Mouse (Mus musculus): Measurements from ENCODE around the gene Tcte3.
"Not testable (repeated sequence)": the region's sequence is repeated elsewhere in the genome, so short reads cannot be mapped to it uniquely, and the experiment has no call there.

The Tcte3 gene

DNA sequence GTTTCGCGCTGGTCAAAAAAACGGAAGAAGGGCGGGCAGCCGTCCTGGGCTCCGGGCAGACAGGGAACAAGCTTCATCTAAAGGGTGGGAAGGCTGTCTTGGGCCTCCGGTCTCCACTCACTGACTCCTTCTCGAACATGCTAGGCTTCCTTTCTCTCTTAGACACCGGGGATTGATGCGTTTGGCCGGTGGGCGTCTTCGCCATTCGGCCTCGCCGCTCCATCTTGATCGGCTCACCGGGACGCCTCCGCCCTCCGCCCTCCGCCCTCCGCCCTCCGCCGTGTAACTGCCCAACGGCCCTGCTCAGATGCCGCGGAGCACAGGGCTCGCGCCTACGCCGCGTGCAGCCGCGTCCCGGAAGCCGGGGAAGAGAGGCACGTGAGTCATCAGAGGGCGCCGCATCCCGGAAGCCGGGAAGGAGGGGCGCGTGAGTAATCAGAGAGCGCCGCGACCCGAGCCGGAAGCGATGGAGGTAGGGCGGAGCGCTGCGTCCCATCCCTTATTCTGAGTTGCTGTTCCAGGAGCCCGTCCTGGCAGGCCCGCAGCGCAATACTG, at the start of gene Tcte3, which contains the start of the genes Ermard and Gm3448:
TSS of gene Tcte3 (minus strand) at position 314 of the 555 bp plus-strand sequence.
TSS of gene Ermard (plus strand) at position 34 of the 555 bp plus-strand sequence.
TSS of gene Gm3448 (minus strand) at position 363 of the 555 bp plus-strand sequence.
- DNase-seq (ENCODE audit: low read depth, low spot score): not testable (repeated sequence)

DNA sequence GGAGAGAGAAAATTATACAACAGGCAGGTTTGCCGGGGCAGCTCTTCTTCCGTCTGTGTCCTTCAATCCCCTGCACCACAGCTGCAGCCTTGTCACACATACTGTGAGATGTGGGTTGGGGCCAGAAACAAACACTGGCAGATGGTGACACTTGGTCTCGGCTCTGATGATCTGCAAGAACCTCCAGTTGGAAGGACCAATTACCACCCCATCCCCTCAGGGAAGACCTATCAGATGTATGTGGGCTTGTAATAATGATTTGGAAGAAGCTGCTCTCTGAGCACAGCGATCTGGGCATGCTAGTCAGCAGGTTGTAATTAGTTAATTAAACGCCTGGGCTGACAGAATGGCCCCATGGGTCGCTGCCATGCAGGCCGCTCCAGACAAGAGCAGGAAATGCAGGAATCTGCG, 47.3 kb upstream of the Tcte3 start:
- DNase-seq (ENCODE audit: low read depth, low spot score): peak; percentile 12

DNA sequence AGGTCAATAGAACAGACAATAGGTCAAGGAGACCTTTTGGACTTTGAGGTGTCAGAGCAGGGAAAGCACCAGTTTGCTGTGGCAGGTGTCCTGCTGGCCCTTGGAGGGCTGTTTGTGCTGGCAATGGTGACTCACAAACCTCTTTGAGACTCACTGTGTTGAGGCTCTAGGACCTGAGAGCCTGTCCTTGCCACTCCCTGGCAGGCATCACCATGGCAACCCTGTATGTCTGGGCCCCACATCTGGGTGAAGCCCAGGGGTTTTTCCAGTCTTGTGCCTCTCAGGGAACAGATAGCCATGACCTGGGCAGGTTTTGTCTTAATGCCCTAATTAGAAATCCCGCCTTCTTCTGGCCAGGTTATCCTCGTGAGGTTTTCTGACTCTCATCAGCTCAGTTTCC, 46.9 kb upstream of the Tcte3 start:
- no peak for DNase-seq (ENCODE audit: low read depth, low spot score)

DNA sequence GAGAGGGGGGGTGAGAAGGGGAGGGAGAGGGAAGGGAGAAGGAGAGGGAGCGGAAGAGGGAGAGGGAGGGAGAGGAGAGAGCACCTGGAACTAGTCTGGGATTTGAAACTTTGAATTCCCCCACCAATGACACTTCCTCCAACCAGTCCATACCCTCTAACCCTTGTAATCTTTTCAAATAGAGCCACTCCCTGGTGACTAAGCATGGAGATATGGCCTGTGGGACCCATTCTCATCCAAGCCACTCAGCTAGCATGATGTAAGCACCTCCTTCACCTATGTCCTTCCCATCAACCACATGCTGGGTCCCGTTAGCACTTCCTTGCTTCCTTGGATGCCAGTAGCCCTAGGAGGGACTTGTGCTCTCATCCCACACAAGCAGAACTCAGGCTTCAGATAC, 43.7 kb upstream of the Tcte3 start:
- no peak for DNase-seq (ENCODE audit: low read depth, low spot score)

DNA sequence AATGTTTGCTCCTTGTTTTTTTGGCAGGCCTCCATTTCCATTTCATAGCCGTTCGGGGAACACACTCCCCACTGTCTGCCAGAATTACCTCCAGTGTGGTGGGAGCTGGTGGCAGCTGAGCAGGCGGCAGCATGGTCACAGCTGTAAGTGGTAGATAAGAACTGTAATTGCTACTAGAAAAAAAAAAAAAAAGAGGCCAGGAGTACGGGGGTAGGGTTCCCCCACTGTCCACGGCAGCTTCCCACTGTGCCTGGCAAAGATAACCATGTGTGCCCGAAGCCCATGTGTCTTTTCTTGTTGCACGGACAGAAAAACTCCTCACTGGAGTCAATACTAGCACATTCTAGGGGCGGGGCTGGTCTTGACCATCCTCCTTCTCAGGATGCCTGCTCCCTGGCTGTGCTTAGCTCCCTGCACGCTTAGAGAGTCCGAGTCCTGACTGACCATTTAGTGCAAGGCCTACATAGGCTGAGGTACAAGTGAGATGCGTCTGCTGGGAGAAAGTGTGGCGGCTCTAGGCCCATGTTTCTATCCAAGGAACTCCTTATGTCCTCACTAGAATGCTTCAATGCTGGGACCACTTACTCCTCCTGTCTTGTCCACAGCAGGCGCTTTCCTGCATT, 43.0 kb upstream of the Tcte3 start:
- DNase-seq (ENCODE audit: low read depth, low spot score): no peak

DNA sequence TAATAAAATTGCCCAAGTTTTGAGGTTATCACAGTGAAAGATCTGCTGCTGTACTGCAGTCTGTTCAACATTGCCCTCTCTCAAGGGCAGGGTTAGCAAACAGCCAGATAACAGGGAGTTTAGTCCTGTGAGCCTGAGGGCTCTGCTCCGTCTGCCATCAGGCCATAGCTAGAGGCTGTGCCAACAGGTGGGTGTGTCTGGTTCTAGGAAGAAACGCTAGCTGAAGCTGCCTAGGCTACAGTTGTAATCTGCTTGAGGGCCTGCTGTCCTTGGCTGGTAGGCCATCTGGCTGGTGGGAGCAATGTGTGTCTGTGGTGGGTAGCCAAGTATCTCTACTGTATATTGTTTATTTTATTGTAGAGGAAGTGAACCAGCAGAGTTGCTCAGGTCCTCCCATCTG, 36.2 kb upstream of the Tcte3 start:
- no peak for DNase-seq (ENCODE audit: low read depth, low spot score)

DNA sequence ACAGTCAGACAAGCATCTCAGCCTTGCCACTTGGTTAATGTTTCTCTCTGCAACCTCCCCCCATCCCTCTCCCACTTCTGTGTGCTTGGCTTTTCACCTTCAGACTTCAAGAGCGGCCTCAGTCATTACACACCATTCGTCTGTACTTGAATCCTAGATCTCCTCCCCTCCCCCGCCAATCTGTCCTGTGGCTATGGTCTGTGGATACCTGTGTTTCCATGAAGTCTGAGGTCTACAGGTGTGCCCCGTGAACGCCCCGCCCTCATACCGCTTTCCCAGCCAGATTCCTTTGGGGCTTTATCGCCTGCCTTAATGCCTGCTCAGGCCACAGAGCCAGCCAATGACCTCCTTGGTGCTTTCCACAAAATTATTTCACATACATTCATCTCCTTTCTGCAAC, 33.7 kb upstream of the Tcte3 start:
- DNase-seq (ENCODE audit: low read depth, low spot score): no peak

DNA sequence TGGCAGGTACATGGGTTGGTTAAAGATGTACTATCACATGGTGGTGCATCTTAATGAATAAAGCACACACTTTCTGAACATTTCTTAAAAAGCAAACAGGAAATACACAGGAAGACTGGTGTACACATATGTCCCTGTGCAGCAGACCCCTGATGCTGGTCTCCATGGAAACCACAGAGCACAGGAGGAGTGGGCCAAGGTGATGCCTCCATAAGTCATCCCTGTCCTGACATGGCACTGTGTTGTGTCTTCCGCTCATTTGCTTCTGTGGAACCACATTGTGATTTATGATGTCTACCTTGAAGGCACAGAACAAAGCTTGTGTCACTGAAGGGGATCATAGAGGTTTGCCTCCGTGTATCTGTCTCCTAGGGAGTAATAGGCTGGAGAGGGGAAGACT, 30.9 kb upstream of the Tcte3 start:
- no peak for DNase-seq (ENCODE audit: low read depth, low spot score)

DNA sequence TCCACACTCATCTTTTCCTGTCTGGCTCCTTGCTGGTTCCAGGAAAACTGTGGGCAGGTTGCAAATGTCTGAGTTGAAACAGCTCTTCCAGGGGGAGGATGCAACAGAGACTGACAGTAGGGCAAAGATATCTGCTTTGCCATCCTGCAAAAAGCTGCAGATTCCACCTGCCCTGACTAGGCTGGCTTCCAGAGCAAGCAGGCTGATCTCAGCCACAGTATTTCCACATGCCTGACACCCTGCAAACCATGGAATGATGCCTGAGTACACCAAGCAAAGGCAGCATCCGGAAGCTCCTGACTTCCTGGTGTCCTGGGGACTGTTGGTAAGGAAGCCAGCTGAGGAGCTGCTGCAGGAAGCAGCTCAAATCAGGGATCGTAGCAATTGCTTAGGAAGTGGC, 27.8 kb upstream of the Tcte3 start:
- DNase-seq (ENCODE audit: low read depth, low spot score): no peak

DNA sequence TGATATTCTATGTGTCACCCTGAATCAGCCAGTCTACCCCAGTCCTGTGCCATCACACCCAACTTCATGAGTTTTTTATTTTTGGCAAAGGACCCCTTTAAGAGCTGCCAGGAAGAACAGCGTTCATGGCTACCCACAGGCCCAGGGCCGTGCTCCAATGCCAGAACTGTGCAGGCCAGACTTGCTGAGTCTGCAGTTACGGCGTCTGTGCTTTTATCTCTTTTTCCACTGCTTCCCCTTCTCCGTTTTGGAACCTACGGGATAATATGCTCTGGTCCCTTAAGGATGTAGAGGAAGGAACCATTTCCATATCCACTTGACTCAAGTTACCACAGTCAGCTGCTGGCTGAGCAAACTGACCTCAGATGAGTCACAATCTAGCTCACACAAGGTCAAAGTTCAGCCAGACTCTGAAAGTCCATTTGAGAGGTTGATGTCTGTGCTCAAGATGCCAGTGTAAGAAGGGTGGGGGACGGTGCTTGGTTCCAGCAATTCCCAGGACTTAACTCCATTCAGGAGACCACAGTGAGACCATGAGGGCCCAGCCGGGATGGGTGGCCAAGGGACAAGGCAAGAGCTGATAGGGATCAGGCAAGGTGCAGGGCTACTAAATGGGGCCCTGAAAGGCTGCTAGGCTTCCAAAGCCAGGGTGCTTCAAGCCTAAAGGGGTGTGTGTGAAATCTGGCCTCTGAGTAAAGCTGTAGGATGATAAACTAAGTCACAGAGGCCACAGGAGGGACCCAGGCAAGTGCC, 26.9 kb upstream of the Tcte3 start:
- no peak for DNase-seq (ENCODE audit: low read depth, low spot score)

DNA sequence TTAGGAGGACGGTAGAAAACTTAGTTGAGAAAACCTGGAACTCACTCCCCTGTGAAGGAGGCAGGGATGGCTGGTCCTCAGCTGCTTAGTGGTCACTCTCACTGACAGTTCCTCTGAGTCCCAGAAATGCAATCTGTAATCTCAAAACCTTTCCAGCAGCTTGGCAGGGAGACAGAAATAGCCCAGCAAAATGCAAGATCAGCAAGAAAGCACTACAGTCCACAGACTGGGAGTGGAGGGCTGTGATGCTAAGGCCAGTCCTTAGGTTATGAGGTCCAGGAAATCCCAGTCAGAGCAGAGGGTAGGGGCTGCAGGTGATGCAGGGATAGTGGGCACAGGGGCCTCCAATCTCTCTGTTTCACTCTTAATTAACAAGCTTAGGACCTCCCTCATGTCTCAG, 25.6 kb upstream of the Tcte3 start:
- no peak for DNase-seq (ENCODE audit: low read depth, low spot score)

DNA sequence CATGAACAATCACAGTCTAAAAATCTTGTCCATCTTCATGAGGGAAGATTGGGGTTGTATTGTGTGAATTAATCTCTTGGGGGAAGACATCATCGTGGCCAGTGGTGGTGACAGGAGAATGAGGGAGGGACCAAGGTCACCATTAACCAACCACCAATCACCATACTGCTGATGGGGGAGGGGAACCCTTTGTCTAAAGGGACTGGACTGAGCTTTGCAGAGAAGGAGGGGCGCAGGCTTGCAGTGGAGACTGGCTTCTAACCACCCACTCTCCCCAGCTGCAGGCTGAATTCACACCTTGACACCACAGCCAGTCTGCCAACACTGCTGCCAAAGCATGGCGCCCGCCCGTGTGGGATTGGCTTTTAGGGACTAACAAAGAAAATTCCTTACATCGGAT, 24.8 kb upstream of the Tcte3 start:
- DNase-seq (ENCODE audit: low read depth, low spot score): peak; percentile 49

DNA sequence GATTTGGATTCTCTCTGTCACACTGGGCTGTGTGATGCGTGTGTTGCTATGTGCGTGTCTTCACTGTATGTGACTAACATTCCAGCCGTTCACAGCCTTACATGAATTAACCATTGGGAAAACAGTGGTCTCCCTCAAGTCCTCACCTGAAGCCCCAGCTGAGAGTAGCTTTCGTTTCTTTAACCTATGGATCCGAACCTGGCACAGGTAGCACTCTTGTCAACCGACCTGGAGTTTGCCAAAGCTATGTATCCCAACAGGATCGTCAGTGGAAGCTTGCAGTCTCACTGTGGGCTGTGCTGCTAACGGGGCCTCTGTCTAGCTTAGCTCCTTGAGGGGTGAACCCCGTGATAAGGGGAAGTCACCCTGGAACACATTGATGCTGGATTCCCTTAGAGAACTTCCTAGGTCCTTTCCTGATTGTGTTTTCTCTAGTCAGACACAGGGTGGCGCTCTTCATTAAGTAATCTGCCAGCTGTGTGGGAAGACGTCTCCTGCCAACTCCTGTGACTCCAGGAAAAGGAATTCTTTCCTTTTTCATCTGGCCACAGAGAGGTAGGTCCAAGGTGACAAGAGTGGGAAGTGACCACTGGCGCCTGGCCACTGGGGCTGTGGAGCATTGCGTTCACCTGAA, 24.2 kb upstream of the Tcte3 start:
- DNase-seq (ENCODE audit: low read depth, low spot score): peak; percentile 81

DNA sequence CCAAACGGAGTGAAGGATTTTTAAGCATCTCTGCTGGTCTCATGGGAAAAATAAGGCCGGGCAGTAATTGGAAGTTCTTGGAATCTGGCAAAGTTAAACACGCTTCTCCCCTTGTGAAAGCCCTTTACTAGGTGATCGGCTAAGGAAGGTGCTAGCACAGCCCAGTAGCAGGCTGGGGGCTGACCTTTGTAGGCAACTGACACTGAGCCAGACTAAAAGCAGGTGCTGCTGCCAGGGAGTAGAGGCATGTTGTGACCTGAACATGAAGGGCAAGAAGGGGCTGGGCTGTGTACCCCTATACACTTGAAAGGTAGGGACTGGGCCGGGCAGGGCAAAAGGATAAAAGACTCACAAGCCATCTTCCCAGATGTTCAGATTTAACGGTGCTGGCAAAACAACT, 19.1 kb upstream of the Tcte3 start:
- DNase-seq (ENCODE audit: low read depth, low spot score): no peak

DNA sequence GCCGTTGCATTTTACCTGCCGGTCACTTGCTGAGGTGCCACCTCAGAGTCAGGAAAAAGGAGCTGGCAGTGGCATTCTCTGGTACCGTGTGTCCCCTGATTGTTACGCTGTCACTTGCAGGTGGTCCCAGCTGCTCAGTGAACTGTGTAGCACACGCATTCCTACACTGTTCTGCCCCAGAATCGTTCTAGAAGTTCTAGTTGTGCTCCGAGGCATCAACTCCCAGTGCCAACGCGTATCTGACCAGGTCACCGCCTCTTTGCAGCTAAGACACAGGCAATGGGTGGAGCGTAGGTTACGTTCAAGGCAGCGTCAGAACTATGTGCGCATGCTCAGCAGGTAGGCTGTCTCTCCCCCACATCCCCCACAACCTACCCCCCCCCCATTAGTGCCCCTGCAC, 18.4 kb upstream of the Tcte3 start:
- DNase-seq (ENCODE audit: low read depth, low spot score): no peak

DNA sequence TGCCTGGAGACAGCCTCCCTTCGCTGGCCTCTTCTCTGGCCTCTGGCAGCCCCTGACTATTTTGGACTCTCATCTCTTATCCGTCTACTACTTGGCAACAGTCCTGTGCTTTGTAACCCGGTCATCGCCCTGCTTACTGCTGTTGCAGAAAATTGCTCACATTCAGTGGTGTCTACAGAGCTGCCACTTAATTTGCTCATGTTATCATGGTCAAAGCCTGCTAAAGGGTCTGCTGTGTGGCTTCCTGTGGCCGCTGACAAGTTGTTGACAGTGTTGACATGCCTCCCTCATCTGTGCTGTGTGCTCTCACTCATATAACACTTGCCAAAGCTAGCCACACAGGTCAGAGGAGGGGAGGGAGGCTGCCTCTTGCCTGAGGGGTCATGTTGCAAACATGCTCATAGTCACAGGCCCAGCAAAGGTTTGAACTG, 16.9 kb upstream of the Tcte3 start:
- no peak for DNase-seq (ENCODE audit: low read depth, low spot score)

DNA sequence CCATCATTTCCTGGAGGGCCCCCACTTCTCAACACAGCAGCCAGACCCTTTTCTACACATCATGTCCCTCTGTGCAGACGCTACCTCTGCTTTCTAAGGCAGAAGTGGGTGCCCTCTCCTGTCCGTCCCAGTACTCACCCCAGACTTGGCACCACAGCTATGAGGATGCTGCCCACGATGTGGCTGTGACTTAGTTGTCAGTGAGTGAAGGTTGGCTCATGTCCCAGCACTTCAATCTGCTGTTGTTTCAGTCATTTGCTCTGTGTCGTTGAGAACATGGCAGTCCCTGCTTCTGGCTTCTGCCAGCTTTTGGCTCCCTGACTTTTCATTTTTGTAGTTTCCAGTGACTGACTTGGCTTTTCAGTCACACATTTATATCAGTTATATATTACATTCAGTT, 14.6 kb upstream of the Tcte3 start:
- DNase-seq (ENCODE audit: low read depth, low spot score): no peak

DNA sequence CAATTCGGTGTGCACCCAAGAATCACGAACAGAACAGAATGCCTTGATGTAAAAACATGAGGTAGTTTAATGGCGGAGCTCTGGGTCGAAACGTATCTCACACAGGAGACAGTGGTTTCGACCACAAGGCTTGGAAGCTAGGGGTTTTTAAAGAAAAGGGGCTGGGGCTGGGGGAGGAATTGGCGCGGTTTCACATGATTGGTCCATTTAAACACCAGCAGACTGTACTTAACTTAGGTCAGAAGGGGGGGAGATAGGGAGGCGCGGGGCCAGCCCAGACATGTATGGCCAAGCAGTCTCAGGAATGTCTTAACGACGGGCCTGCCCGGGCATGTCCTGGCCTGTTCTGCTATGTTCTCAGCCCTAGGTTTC, 12.5 kb upstream of the Tcte3 start:
- not testable (repeated sequence) for DNase-seq (ENCODE audit: low read depth, low spot score)

DNA sequence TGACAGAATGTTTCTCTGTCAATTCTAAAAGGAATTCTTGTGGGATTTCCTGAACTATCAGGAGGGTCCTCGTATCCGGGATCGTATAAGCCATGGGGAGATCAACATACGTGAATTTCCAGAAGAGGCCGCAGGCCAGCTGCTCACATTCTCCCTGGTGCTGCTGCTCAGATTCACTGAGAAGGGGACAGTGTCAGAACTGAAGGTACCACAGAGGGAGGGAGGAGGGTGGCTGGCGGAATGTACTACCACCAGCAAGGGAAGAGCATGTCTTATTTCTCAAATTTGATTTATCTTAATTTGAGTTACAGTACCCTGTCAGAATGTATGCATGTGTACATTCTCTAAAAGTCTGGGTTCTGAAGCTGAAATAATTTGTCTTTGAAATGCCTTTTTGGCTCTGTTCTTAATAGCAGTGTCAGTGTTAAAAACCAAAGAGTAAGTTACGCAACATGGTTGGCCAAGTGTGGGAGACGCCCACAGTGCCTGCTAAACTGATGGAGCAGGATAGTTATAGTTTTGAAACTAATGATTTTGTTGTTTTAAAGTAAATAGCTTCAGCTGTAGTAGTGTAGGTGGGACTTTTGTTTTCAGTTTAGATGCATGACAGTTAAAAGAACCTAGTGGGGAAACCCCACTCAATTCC, 12.0 kb upstream of the Tcte3 start:
- not testable (repeated sequence) for DNase-seq (ENCODE audit: low read depth, low spot score)

DNA sequence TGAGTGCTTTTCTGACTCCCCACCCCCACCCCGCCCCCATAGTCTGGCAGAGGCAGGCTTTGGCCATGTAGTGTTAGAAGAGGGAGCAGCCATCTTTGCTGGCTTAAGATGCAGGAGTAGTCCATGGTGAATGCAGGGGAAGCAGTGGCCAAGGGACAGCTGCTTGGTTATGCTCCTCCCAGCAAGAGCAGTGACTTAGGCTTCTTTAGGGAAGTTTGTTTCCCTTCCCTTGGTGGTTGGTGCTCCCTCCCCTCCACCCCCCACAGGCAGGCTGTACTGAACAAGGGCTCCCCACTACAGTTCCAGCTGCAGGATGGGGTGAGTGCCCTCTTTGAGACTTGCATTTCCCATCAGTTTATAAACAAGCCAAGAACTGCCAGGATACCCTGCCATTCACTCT, 11.5 kb upstream of the Tcte3 start:
- not testable (repeated sequence) for DNase-seq (ENCODE audit: low read depth, low spot score)

DNA sequence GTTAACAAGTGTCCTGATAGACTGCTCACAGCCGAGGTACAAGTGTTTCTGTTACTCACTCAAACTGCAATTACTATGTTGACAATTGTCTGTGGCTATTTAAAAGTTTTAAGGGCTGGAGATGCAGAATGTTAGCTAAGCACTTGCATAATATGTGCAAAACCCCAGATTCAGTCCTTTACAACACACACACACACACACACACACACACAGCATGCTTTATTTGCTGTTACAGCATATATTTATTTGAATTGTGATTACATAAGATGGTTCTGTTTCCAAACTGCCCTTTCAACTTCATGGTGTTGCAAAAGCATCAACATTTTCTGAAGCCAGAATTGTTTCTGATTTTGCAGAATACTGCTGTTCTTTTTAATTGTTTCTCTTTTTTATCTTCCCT, 9.1 kb upstream of the Tcte3 start:
- DNase-seq (ENCODE audit: low read depth, low spot score): not testable (repeated sequence)

DNA sequence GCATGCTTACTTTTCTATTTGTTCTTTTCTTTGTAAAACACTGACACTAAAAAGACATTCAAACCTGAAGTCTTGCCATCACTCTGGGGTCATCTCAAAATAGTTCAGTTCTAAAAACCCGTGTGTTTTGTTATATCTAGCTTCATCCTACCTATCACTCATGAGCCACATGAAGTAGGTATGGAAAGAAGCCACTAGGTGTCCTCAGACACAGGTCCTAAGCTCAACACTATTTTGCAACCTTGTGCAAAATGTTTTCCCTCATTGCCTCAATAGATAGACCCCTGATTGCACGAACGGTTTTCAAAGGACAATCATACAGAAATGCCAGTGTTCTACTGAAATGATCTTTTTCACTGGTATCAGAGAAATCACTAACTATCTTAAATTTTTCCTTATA, 833 bp downstream of the Tcte3 start:
- DNase-seq (ENCODE audit: low read depth, low spot score): not testable (repeated sequence)
